Mouse (Mus musculus) forebrain, embryonic 15.5 days (tissue): ENCODE measurements around the gene Arf5. TPM values are rescaled to one million over a fixed set of nuclear protein-coding genes. Genes with fewer than 3 reads are reported as not detected.

Experiments used
- ATAC-seq: fragments of 200-750 bp; cut with Nextera tagmentation; replicated peaks from 2 replicates; pipeline ENCODE4 v1.8.0; 2017; ENCODE audit warnings: mild to moderate bottlenecking, moderate TSS enrichment, moderate library complexity
- H3K27ac ChIP-seq: fragments of 300-500 bp; sonication (generic); replicated peaks from 2 replicates; pipeline ENCODE4 v1.5.1; 2015; ENCODE audit warnings: mild to moderate bottlenecking, inconsistent platforms
- H3K27me3 ChIP-seq: fragments of 300-500 bp; sonication (generic); 2 replicates; pipeline ENCODE4 v1.6.1; 2015; ENCODE audit warnings: inconsistent platforms
- H3K36me3 ChIP-seq: fragments of 300-500 bp; sonication (generic); 2 replicates; pipeline ENCODE4 v1.6.1; 2015; ENCODE audit warnings: mild to moderate bottlenecking, inconsistent platforms
- H3K4me1 ChIP-seq: fragments of 300-500 bp; sonication (generic); 2 replicates; pipeline ENCODE4 v1.6.1; 2015; ENCODE audit warnings: inconsistent platforms
- H3K4me2 ChIP-seq: fragments of 300-500 bp; sonication (generic); replicated peaks from 2 replicates; pipeline ENCODE4 v1.6.1; 2015; ENCODE audit warnings: mild to moderate bottlenecking, inconsistent platforms
- H3K4me3 ChIP-seq: fragments of 300-500 bp; sonication (generic); 2 replicates; pipeline ENCODE4 v1.5.1; 2015; ENCODE audit warnings: mild to moderate bottlenecking, inconsistent platforms
- H3K9ac ChIP-seq: fragments of 300-500 bp; sonication (generic); replicated peaks from 2 replicates; pipeline ENCODE4 v1.6.1; 2015; ENCODE audit warnings: mild to moderate bottlenecking, inconsistent platforms
- H3K9me3 ChIP-seq: fragments of 300-500 bp; sonication (generic); 2 replicates; pipeline ENCODE4 v1.6.1; 2016; ENCODE audit warnings: inconsistent platforms
- WGBS: fragments of 180-500 bp; shearing (Covaris S2); methylation state at CpG from one replicate; pipeline ENCODE4 v1.1.7; 2015; ENCODE audit warnings: mixed read lengths; 5-methylcytosine and 5-hydroxymethylcytosine counted together
- polyA plus RNA-seq: library from polyadenylated mRNA; unstranded; fragments of >200 nt; fragmentation: Nextera tagmentation; extraction: Ambion mirVana; gene quantifications from 2 replicates; pipeline ENCODE4 v1.2.1, GENCODE M21; 2015

The Arf5 gene
- polyA plus RNA-seq, 1 experiment from 2014 or later = 414 TPM

DNA sequence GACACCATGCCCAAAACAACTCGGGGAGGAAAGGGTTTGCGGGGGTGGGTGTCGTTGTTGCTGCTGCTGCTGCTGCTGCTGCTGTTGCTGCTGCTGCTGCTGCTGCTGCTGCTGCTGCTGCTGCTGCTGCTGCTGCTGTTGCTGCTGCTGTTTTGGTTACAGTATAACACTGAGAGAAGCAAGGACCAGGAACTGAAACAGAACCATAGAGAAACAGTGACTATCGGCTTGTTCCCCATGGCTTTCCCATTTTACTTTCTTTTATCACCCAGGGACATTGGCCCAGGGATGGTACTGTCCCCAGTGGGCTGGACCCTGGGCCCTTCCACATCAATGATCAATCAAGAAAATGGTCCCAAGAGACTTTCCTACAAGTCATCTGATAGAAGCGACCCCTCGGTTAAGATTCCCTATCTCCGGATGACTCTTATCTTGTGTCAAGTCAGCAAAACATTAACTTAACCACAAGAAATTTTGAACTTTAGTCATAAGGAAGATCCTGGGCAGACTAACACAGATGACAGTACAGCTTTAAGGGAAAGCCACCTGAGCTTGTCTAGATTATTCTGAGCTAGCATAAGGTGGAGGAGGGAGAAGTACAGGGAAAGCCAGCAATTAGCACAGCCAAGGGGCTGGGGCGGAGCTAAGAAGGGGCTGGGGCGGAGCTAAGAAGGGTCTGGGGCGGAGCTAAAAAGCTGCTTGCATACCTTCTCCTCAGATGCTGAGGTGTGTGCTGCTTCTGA is 7.6 kb downstream of the Arf5 start:
- Histone ChIP-seq H3K4me1 (no peaks in the 10 kb centered on the region), H3K9me3 (no peaks in the 10 kb centered on the region), H3K4me2 (no peak overlapping the region), H3K27me3 (no peaks in the 10 kb centered on the region), H3K9ac (no peak overlapping the region), H3K27ac (no peak overlapping the region), H3K36me3 (peaks cover 7% of the 10 kb centered on the region), H3K4me3 (no peak overlapping the region)
- no peak for ATAC-seq
- 84% methylated on average over 10 of the region's 10 CpGs for WGBS

DNA sequence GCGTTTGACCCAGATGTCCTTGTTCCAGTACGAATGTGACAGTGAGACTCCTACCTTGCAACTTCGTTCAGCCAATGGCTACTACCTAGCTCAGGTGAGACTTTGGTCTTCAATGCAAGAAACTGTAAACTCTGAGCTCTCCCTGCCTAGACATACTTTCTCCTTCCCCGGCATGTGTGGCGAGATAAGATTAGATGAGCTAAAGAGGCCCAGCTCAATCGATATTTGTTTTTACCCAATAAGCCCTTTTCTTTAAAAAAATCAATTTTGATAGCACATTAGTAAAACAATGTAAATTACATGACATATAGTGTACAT is 8.1 kb downstream of the Arf5 start:
- Histone ChIP-seq H3K4me1 (no peaks in the 10 kb centered on the region), H3K27me3 (no peaks in the 10 kb centered on the region), H3K4me2 (no peak overlapping the region), H3K9ac (no peak overlapping the region), H3K27ac (no peak overlapping the region), H3K9me3 (no peaks in the 10 kb centered on the region), H3K36me3 (peaks cover 3% of the 10 kb centered on the region), H3K4me3 (no peak overlapping the region)
- no peak for ATAC-seq
- 77% methylated on average over 6 of the region's 6 CpGs for WGBS

DNA sequence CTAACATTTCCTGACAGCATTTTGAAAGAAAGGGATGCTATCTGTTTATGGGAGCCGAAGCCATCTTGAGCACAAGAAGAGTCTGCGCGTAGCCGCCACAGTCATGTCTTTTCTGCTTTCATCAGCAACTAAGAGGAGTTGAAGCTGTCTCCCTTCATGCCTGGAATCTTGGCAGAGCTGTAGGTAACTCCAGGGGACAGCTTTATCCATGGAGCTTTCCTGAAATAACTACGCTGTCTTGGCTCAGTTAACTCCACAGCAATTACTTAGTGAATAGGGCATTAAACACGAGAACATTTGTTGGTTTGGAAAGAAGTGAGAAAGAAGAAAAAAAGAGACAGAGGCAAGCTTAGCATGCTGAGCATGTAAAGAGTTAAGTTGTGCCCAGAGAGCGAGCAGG is 24.6 kb downstream of the Arf5 start:
- no peak overlapping the region for H3K4me2 ChIP-seq
- H3K36me3 ChIP-seq = no peaks in the 10 kb centered on the region
- H3K9ac ChIP-seq = no peak overlapping the region
- H3K27ac ChIP-seq = no peak overlapping the region
- no peak overlapping the region for H3K4me3 ChIP-seq
- WGBS = 63% methylated on average over 7 of the region's 7 CpGs
- no peak for ATAC-seq
- peaks cover 26% of the 10 kb centered on the region for H3K27me3 ChIP-seq
- no peaks in the 10 kb centered on the region for H3K9me3 ChIP-seq
- peaks cover 11% of the 10 kb centered on the region for H3K4me1 ChIP-seq

DNA sequence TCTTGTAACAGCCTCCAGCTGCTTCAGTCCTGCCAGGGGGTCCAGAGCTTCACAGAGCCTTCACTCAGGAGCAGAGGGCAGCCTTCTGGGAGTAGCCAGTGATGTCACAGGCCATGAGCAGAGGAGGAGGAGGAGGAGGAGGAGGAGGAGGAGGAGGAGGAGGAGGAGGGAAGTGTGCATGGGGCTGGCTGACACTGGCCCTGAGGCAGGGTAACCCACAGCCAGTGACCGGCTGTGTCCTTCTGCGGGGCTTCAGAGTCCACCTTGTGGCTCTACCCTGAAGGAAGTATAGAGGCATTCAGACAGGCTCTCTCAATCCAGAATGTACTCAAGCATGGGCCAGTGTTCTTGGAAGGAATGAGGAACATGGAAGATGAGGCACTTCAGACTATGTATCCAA is 25.9 kb downstream of the Arf5 start, which contains the start of gene Pax4:
Gene Pax4, minus strand, starts transcription at position 101 of the 400 bp plus-strand sequence.
- Histone ChIP-seq H3K27me3 (peaks cover 26% of the 10 kb centered on the region), H3K4me2 (no peak within 1 kb of the TSS), H3K4me3 (no peak within 1 kb of the TSS), H3K36me3 (no peaks in the 10 kb centered on the region), H3K9me3 (no peaks in the 10 kb centered on the region), H3K4me1 (peaks cover 11% of the 10 kb centered on the region), H3K27ac (no peak within 1 kb of the TSS), H3K9ac (no peak within 1 kb of the TSS)
- 92% methylated on average over 2 of the region's 2 CpGs for WGBS
- no peak for ATAC-seq

DNA sequence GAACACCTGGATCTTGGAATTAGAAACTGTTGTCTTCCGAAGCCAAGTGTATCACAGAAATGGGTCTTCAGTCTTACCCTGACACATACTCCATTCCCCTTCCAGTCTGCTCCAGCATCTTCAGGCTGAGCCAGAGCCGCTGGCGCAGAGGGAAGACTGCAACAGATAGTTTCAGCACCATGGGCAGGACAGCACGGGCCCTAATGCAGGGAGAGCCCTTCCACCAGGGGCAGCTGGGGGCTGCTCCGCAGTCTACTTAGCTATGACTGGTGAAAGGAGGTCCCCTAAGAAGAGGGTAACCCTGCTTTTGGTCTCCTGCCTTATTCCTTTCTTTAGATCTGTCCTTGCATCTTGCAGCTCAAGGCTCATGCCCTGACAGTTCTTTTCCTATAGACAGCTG is 27.1 kb downstream of the Arf5 start:
- Histone ChIP-seq H3K9ac (no peak overlapping the region), H3K4me1 (peaks cover 11% of the 10 kb centered on the region), H3K27me3 (peaks cover 26% of the 10 kb centered on the region), H3K27ac (no peak overlapping the region), H3K4me3 (no peak overlapping the region), H3K9me3 (no peaks in the 10 kb centered on the region), H3K36me3 (no peaks in the 10 kb centered on the region), H3K4me2 (no peak overlapping the region)
- WGBS = 14% methylated on average over 5 of the region's 5 CpGs
- ATAC-seq = 0 out of 2 replicates have a peak, but pooled peaks have one; percentile 23

DNA sequence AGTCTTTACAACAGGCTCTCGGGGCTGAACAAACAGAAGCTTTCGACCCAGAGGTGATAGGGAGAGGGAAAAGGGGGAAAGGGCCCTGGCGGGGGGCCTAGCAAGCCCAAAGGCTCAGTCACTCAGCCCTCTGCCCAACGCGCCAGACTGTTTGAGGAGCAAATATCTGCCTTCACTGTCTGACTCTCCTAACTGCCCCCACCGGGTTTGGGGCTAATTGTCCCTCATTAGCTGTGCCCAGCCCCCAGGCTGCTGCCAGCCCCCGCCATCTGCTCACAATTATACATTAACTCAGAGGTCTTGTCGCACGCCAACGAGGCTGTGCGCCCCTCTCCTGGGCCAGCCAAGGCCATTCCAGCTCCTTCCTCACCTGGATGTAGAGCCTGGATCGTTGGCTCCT is 27.6 kb downstream of the Arf5 start:
- Histone ChIP-seq H3K4me1 (peaks cover 11% of the 10 kb centered on the region), H3K27me3 (peaks cover 26% of the 10 kb centered on the region), H3K4me3 (no peak overlapping the region), H3K27ac (no peak overlapping the region), H3K9ac (no peak overlapping the region), H3K9me3 (no peaks in the 10 kb centered on the region), H3K36me3 (no peaks in the 10 kb centered on the region), H3K4me2 (no peak overlapping the region)
- peak; percentile 61 for ATAC-seq
- under 1% methylated on average over 12 of the region's 12 CpGs for WGBS

DNA sequence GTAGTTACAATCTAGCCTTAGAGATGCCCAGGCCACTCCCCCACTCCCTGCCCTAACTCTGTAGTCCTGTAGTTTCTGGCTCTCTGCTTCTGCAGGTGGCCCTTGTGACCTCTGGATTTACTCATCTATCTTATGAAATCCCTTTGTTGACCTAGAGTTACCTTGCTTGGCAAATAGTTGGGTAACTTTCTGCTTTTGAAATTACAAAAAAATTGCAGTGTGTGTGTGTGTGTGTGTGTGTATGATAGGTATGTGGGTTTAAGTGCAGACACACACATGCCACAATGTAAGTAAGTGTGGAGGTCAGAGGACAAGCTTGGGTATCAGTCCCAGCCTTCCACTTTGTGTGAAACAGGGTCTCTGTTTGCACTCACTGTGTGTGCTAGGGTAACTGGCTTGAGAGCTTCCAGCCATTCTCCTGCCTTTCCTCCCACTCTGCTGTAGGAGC is 35.9 kb downstream of the Arf5 start:
- ATAC-seq = no peak
- no peaks in the 10 kb centered on the region for H3K4me1 ChIP-seq
- no peak overlapping the region for H3K4me3 ChIP-seq
- H3K36me3 ChIP-seq = no peaks in the 10 kb centered on the region
- H3K27me3 ChIP-seq = no peaks in the 10 kb centered on the region
- no peak overlapping the region for H3K4me2 ChIP-seq
- no peaks in the 10 kb centered on the region for H3K9me3 ChIP-seq
- no peak overlapping the region for H3K27ac ChIP-seq
- no peak overlapping the region for H3K9ac ChIP-seq

DNA sequence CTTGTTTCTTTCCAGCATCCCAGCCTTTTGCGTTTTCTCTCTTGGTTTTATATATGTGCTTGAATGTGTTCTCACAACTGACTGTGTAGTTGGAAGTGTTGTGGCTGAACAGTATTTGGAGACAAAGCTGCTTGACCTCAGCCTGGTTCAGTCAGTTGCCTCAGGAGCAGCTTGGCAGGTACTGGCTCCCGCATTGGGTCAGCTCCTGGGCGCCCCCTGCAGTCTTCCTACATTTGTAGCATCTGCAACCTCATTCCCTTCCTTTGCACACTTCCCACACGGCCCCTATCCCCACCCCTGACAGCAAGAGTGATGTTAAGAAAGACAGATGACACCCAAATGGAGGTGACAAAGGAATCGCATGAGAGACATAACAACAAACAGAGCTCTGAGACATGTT is 37.2 kb downstream of the Arf5 start:
- Histone ChIP-seq H3K4me2 (no peak overlapping the region), H3K9me3 (no peaks in the 10 kb centered on the region), H3K27me3 (no peaks in the 10 kb centered on the region), H3K9ac (no peak overlapping the region), H3K36me3 (no peaks in the 10 kb centered on the region), H3K4me1 (no peaks in the 10 kb centered on the region), H3K4me3 (no peak overlapping the region), H3K27ac (no peak overlapping the region)
- ATAC-seq = no peak
- 9% methylated on average over 5 of the region's 5 CpGs for WGBS

DNA sequence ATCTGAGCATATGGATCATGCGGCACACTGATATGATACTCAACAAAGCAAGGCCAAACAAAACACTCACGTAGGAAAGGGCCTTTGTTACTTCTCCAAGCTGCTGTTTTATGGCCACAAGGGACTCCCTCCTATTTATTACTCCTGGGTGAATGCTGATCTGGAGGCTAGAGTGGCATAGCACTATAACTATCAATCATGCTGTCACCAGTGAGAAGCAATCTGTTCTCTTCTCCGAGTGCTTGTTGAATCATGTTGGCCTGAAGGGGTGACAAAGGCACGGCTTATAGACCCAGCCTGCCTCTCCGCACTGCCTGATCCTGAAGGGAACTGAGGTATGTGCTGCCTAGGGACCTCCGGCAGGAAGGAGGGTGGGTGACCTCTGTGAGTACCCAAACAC is 41.3 kb downstream of the Arf5 start:
- 61% methylated on average over 6 of the region's 6 CpGs for WGBS
- Histone ChIP-seq H3K4me2 (no peak overlapping the region), H3K4me1 (no peaks in the 10 kb centered on the region), H3K36me3 (no peaks in the 10 kb centered on the region), H3K27ac (no peak overlapping the region), H3K27me3 (no peaks in the 10 kb centered on the region), H3K9me3 (no peaks in the 10 kb centered on the region), H3K9ac (no peak overlapping the region), H3K4me3 (no peak overlapping the region)
- no peak for ATAC-seq

DNA sequence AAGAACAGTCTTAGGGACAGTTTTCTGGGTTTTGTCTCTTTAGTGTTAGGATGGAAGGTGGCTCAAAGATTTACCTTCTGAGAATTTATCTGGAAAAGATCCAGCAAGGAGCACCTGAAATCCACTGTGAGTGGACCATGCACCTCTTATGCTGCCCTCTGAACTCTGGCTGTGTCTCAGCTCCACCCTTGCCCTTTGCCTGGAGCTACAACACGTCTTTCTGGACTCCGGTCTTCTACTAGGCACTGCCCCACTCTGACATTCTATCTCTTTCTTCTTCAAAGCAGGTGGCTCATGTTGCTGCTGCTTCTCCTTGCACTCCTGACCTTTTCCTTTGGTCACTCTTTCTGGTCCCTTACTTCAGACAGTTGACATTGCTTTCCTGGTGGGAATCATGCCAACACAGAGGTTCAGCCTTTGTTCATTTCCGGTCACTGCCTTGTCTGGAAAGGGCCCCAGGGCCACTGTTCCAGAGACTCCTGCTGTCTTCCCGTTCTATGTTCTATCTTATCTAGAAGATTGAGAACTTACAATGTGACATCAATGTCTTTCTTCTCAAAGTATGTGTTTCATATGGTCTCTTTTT is 46.8 kb downstream of the Arf5 start:
- Histone ChIP-seq H3K4me1 (no peaks in the 10 kb centered on the region), H3K9me3 (no peaks in the 10 kb centered on the region), H3K27ac (no peak overlapping the region), H3K4me2 (no peak overlapping the region), H3K9ac (no peak overlapping the region), H3K4me3 (no peak overlapping the region), H3K36me3 (no peaks in the 10 kb centered on the region), H3K27me3 (no peaks in the 10 kb centered on the region)
- WGBS = 76% methylated on average over 4 of the region's 4 CpGs
- ATAC-seq = no peak

DNA sequence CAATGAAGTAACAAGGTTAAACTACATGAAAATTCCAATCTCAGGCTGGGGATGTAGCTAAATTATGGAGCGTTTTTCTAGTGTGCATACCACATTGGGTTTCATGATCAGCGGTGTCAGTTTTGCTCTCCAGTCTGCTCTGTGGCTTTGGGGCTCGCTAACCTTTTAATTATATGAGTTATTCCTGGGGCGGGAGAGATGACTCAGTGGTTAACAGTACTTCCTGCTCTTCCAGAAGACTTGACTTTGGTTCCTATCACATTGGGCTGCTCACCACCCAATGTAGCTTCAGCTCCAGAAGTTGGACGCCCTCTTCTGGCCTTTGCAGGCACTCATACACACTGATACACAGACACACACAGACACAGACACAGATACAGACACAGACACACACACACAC is 47.3 kb downstream of the Arf5 start:
- no peak overlapping the region for H3K27ac ChIP-seq
- no peak for ATAC-seq
- no peaks in the 10 kb centered on the region for H3K27me3 ChIP-seq
- H3K9me3 ChIP-seq = no peaks in the 10 kb centered on the region
- 80% methylated on average over 5 of the region's 5 CpGs for WGBS
- no peak overlapping the region for H3K4me3 ChIP-seq
- H3K4me1 ChIP-seq = no peaks in the 10 kb centered on the region
- no peak overlapping the region for H3K9ac ChIP-seq
- no peak overlapping the region for H3K4me2 ChIP-seq
- no peaks in the 10 kb centered on the region for H3K36me3 ChIP-seq

DNA sequence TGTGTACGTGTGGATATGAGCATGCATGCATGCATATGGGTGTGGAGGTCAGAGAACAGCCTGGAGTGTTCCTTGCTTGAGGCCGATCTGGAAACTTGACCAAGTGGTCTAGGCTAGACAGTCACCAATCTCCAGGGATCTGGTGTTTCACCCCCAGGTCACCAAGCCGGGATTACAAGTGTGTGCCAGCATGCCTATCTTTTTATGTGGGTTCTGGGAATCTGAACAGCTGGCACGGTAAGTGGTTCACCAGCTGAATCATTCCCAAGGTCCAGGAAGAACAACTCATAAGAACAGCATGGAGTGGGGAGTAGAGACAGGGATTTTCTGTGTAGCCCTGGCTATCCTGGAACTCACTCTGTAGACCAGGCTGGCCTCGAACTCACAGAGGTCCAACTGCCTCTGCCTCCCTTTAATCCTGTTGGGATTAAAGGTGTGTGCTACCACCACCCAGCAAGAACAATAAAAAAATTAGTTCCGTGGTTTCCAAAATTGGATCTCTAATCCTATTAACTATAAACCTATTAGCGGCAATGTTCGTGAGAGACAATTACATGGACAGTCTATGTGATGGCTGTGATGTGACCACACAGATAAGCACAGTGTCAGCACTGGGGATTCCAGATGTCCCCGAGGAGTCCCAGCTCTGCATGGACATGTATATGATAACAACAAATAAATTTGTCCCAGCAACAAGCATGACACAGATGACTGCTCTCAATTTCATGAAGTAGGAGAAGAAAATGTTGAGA is 48.1 kb downstream of the Arf5 start:
- H3K4me3 ChIP-seq = no peak overlapping the region
- H3K4me2 ChIP-seq = no peak overlapping the region
- H3K9me3 ChIP-seq = no peaks in the 10 kb centered on the region
- H3K27ac ChIP-seq = no peak overlapping the region
- no peak for ATAC-seq
- no peaks in the 10 kb centered on the region for H3K36me3 ChIP-seq
- H3K27me3 ChIP-seq = no peaks in the 10 kb centered on the region
- H3K4me1 ChIP-seq = no peaks in the 10 kb centered on the region
- H3K9ac ChIP-seq = no peak overlapping the region
- WGBS = 88% methylated on average over 9 of the region's 9 CpGs
